Mouse (Mus musculus) liver, embryonic 14.5 days (tissue): ENCODE results near the gene Sertad3. TPM values are rescaled to one million over a fixed set of nuclear protein-coding genes. Genes with fewer than 3 reads are reported as not detected.

ENCODE experiments used
- ATAC-seq: fragments of 200-750 bp; cut with Nextera tagmentation; 2 replicates; pipeline ENCODE4 v1.8.0; 2017; ENCODE audit warnings: moderate number of reproducible peaks, mild to moderate bottlenecking, moderate library complexity; ENCODE audit not compliant: insufficient read depth
- DNase-seq, 3 experiments: peaks; one replicate each; pipeline ENCODE4 v3.0.0-alpha.2; 2012 to 2013; ENCODE audit warnings: low read depth in 3 of 3, low spot score in 3 of 3
- H3K27ac ChIP-seq: fragments of 300-500 bp; sonication (generic); 2 replicates; pipeline ENCODE4 v1.5.1; 2014; ENCODE audit warnings: moderate library complexity, mild to moderate bottlenecking, control low read depth, inconsistent platforms
- H3K27me3 ChIP-seq: fragments of 300-500 bp; sonication (generic); 2 replicates; pipeline ENCODE4 v1.6.1; 2014; ENCODE audit warnings: mild to moderate bottlenecking, low read length, moderate library complexity; ENCODE audit not compliant: control insufficient read depth, insufficient read depth
- H3K36me3 ChIP-seq: fragments of 300-500 bp; sonication (generic); replicated peaks from 2 replicates; pipeline ENCODE4 v1.6.1; 2014; ENCODE audit warnings: low read depth; ENCODE audit not compliant: control insufficient read depth, insufficient read depth
- H3K4me1 ChIP-seq, 2 experiments: fragments of 200-500 bp in 1 of 2; fragments of 300-500 bp in 1 of 2; sonication (generic) in 1 of 2; replicated peaks; 2 replicates each; pipeline ENCODE4 v1.6.1; 2012 to 2014; ENCODE audit warnings: antibody characterized with exemption in 1 of 2, inconsistent platforms in 1 of 2, low read length in 1 of 2; ENCODE audit not compliant: control insufficient read depth in 2 of 2, insufficient read depth in 2 of 2
- H3K4me2 ChIP-seq: fragments of 300-500 bp; sonication (generic); 2 replicates; pipeline ENCODE4 v1.6.1; 2014; ENCODE audit warnings: low read depth, mild to moderate bottlenecking, control low read depth, moderate library complexity
- H3K4me3 ChIP-seq, 2 experiments: fragments of 200-500 bp in 1 of 2; fragments of 300-500 bp in 1 of 2; sonication (generic) in 1 of 2; 2 replicates each; pipeline ENCODE4 v1.5.1; 2012 to 2014; ENCODE audit warnings: low read depth in 2 of 2, low read length in 2 of 2, mild to moderate bottlenecking in 2 of 2, control low read depth in 1 of 2, inconsistent platforms in 1 of 2, moderate library complexity in 1 of 2; ENCODE audit not compliant: insufficient read depth in 1 of 2
- H3K9ac ChIP-seq: fragments of 300-500 bp; sonication (generic); replicated peaks from 2 replicates; pipeline ENCODE4 v1.6.1; 2014; ENCODE audit warnings: mild to moderate bottlenecking, control low read depth, moderate library complexity
- H3K9me3 ChIP-seq: fragments of 300-500 bp; sonication (generic); 2 replicates; pipeline ENCODE4 v1.6.1; 2016; ENCODE audit warnings: low read length, mixed read lengths; ENCODE audit not compliant: control insufficient read depth
- CTCF ChIP-seq: IDR thresholded peaks from 2 replicates; pipeline ENCODE4 v1.5.1; 2016; ENCODE audit warnings: antibody characterized with exemption, low read depth, control low read depth
- EP300 ChIP-seq: IDR thresholded peaks from 2 replicates; pipeline ENCODE4 v1.6.1; 2016; ENCODE audit warnings: antibody characterized with exemption, low read depth
- WGBS: fragments of 180-500 bp; shearing (Covaris S2); extraction: QIAGEN DNeasy Blood & Tissue Kit; methylation state at CpG from one replicate; pipeline ENCODE4 v1.1.7; 2014; ENCODE audit not compliant: insufficient replicate concordance; 5-methylcytosine and 5-hydroxymethylcytosine counted together
- polyA plus RNA-seq, 2 experiments: library from polyadenylated mRNA; depleted of rRNA in 1 of 2; stranded (reverse) in 1 of 2; unstranded in 1 of 2; fragments of >200 nt; fragmentation: Nextera tagmentation in 1 of 2; extraction: Ambion mirVana in 1 of 2; gene quantifications; 2 replicates each; pipeline versions ENCODE4 v1.2.1 to v1.2.3; 2012 to 2014

The Sertad3 gene
- polyA plus RNA-seq, 2 experiments, result 22.5 to 24.0 TPM

DNA sequence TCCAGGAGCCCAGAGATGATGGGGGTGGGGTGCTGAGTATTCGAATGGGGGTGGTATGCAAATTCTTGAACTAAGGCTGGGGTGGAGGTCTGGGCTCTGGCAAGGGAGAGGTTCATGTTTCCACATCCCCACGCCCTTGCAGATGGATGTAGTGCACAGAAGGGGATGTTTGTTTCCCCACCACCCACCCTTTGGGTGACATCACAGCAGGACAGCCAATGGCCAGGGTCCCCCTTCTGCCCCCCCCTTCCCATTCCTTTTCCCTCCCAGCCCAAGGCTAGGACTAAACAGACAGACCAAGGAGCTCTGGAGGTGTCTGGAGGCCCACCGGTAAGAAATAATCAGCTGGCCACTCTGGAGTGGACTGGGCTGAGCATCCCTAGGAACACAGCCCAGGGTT is 25.5 kb downstream of the Sertad3 start, which contains the start of gene Prx:
Prx (plus strand) TSS at position 289 of the 400 bp plus-strand sequence.
- 61% methylated on average over 3 of the region's 3 CpGs for WGBS
- DNase-seq, result no peak

DNA sequence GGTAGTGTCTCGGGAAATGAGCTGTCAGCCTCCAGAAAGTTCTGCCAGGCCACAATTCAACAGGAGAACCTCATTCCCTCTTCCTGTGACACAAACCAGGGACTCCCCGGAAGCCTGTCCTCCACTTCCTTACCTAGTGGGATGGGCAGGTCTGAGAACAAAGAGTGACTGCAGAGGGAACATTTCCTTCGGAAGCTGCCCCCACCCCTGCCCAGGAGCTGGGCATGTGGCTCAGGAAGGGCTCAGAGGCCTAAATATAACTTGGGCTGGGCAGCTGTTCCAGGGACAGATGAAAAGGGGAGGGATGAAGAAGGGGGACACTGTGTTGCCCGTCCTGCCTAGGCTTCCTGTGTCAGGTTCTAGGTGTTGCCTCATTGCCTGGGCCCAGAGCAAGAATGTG is 28.1 kb downstream of the Sertad3 start:
- H3K9me3 ChIP-seq, result no peaks in the 10 kb centered on the region
- H3K36me3 ChIP-seq, result no peaks in the 10 kb centered on the region
- ATAC-seq (no peak), DNase-seq (no peak)
- no peak overlapping the region for H3K4me2 ChIP-seq
- no peak overlapping the region for H3K9ac ChIP-seq
- no peaks in the 10 kb centered on the region for H3K27me3 ChIP-seq
- H3K4me1 ChIP-seq, result peaks cover 7% of the 10 kb centered on the region in 2 experiments
- WGBS, result 57% methylated on average over 4 of the region's 4 CpGs
- H3K27ac ChIP-seq, result no peak overlapping the region
- no peak for TF ChIP-seq CTCF
- TF ChIP-seq EP300, result no peak
- no peak overlapping the region for H3K4me3 ChIP-seq

More for the DNA sequence above, 25.5 kb downstream of the Sertad3 start, which contains the start of gene Prx:
- no peak within 1 kb of the TSS for H3K4me3 ChIP-seq
- H3K9ac ChIP-seq, result no peak within 1 kb of the TSS
- H3K4me2 ChIP-seq, result no peak within 1 kb of the TSS
- no peak within 1 kb of the TSS for H3K27ac ChIP-seq
- TF ChIP-seq CTCF (no peak), EP300 (no peak)
- peaks cover 7 to 9% of the 10 kb centered on the region in 2 experiments for H3K4me1 ChIP-seq
- ATAC-seq, result no peak
- H3K36me3 ChIP-seq, result no peaks in the 10 kb centered on the region
- no peaks in the 10 kb centered on the region for H3K27me3 ChIP-seq
- no peaks in the 10 kb centered on the region for H3K9me3 ChIP-seq

DNA sequence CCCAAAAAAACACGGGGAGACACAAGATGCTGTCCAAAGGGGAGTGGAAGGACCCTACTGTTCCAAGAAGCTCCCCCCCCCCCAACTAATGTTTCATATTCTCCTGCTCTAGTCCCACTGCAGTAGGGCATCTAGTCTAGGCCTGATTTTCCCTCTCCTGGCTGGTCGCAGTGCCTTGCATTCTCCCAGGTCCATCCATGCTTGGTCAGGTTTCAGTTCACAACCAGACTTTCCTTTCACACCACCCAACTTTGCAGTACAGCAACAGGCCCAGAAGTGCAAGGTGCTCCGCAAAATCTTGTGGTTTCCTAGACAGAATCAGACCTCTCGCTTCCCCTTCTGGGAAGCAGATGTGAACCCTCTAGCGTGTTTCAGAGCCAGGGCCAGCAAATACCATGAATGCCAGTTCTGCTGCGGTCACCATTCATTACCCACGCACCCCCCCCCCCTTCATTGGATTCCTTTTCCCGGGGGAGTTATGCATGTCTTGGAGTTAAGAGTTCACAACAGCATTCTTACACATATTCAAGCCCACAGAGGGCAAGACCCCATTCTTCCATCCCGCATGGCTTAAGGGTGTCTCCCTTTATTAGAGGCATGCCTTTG is 33.3 kb downstream of the Sertad3 start:
- Histone ChIP-seq H3K27ac (peak overlapping the region; percentile 97), H3K4me2 (peak overlapping the region; percentile 91), H3K36me3 (no peaks in the 10 kb centered on the region), H3K9me3 (no peaks in the 10 kb centered on the region), H3K27me3 (no peaks in the 10 kb centered on the region), H3K4me3 (peak overlapping the region in 1 of 2 experiments; percentile 72; a peak in 2 of 4 replicates), H3K4me1 (peaks cover 10 to 12% of the 10 kb centered on the region in 2 experiments), H3K9ac (peak overlapping the region; percentile 84)
- no peak for DNase-seq
- no peak for ATAC-seq
- 36% methylated on average over 9 of the region's 9 CpGs for WGBS
- no peak for TF ChIP-seq CTCF
- no peak for TF ChIP-seq EP300

DNA sequence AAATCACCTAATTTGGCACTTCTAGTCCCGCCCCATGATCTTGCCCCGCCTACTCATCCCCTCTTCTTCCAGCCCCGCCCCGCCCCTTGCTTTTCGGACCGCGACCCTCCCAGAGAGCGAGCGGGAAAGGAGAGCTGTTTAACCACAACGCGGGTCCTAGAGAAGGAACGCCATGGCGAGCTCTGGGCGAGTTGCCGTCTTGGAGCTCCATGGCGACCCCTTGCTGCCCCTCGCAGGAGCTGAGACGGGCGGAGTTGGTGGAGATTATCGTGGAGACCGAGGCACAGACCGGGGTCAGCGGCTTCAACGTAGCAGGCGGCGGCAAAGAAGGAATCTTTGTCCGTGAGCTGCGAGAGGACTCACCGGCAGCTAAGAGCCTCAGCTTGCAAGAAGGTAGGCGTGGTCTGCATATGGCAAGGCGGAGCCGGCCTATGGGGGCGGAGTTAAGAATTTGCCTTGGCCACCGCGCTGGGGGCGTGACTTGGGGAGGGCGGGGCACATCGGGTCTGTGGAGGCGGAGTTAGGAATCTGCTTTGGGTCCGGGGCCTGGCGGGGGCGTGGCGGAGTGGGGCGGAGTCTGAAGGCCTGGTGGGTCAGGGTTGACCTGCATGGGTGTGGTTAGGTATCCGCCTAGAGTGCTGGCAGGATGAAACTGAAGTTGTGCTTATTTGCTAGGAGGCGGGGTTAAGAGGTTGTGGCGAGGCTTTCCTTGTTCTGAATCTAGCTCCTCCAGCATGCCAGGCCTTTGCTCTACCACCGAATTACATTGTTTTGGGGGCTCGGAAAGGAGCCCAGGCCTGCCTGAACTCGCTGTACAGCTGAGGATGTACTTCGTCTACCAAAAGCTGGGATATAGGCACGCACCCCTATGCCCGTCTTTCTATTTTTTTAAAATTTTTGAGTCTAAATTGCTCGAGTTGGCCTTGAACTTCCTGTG is 34.4 kb downstream of the Sertad3 start:
- WGBS, result under 1% methylated on average over 54 of the region's 54 CpGs
- Histone ChIP-seq H3K27me3 (no peaks in the 10 kb centered on the region), H3K9ac (peak overlapping the region; percentile 84), H3K4me1 (peaks cover 10 to 12% of the 10 kb centered on the region in 2 experiments), H3K9me3 (no peaks in the 10 kb centered on the region), H3K27ac (peak overlapping the region; percentile 97), H3K4me3 (peak overlapping the region; percentile 70 to 72), H3K4me2 (peak overlapping the region; percentile 91), H3K36me3 (no peaks in the 10 kb centered on the region)
- ATAC-seq (peak; percentile 93), DNase-seq (peak; percentile 95 to 98 (median 95))
- peak; percentile 42; the same call in 1 of the 2 replicates for TF ChIP-seq CTCF
- TF ChIP-seq EP300, result no peak

DNA sequence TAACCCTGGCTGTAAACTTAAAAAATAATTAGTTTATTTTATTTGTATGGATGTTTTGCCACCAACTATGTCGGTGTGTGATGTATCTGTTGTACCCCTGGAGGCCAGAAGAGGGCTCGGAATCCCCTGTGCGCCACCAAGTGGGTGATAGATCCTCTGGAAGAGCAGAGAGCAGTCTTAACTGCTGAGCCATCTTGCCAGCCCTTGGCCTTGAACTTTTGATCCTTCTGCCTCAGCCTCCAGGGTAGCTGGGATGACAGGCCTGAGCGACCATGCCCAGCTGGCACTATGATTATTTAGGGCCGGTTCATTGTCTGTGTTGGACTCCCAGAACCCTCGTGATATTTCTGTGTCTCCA is 35.1 kb downstream of the Sertad3 start:
- H3K27ac ChIP-seq, result peak overlapping the region; percentile 97
- peak overlapping the region; percentile 67 for H3K9ac ChIP-seq
- H3K4me1 ChIP-seq, result peaks cover 10 to 12% of the 10 kb centered on the region in 2 experiments
- H3K36me3 ChIP-seq, result no peaks in the 10 kb centered on the region
- WGBS, result 16% methylated on average over 6 of the region's 6 CpGs
- peak; percentile 44; the same call in 1 of the 2 replicates for TF ChIP-seq EP300
- TF ChIP-seq CTCF, result peak; percentile 94
- ATAC-seq, result peak; percentile 81
- H3K27me3 ChIP-seq, result no peaks in the 10 kb centered on the region
- H3K4me3 ChIP-seq, result peak overlapping the region; percentile 67 to 72; a peak in 3 of 4 replicates
- peak; percentile 71 to 74 (median 72) for DNase-seq
- no peaks in the 10 kb centered on the region for H3K9me3 ChIP-seq
- H3K4me2 ChIP-seq, result peak overlapping the region; percentile 91
